Mouse (Mus musculus) ES-Bruce4 (cell line): ENCODE results near the gene Kalrn. TPM values are rescaled to one million over a fixed set of nuclear protein-coding genes. Genes with fewer than 3 reads are reported as not detected.

Source experiments
- H3K27ac ChIP-seq: 2 replicates; pipeline ENCODE4 v1.5.1; 2012; ENCODE audit warnings: low read length, inconsistent platforms; ENCODE audit not compliant: insufficient read depth
- H3K27me3 ChIP-seq: 2 replicates; pipeline ENCODE4 v1.6.1; 2012; ENCODE audit warnings: mild to moderate bottlenecking, low read length, inconsistent platforms; ENCODE audit not compliant: control insufficient read depth, poor library complexity, insufficient read depth, severe bottlenecking
- H3K36me3 ChIP-seq: 2 replicates; pipeline ENCODE4 v1.6.1; 2012; ENCODE audit warnings: inconsistent platforms, mild to moderate bottlenecking, low read length, moderate library complexity; ENCODE audit not compliant: control insufficient read depth, poor library complexity, insufficient read depth, severe bottlenecking
- H3K4me1 ChIP-seq: one replicate; pipeline ENCODE4 v1.8.1; 2011; ENCODE audit warnings: low read length; ENCODE audit not compliant: control insufficient read depth, insufficient read depth
- H3K4me3 ChIP-seq: 2 replicates; pipeline ENCODE4 v1.5.1; 2011; ENCODE audit warnings: low read depth, mild to moderate bottlenecking, low read length
- H3K9ac ChIP-seq: 2 replicates; pipeline ENCODE4 v1.6.1; 2012; ENCODE audit warnings: low read depth, mild to moderate bottlenecking, inconsistent platforms; ENCODE audit not compliant: poor library complexity, severe bottlenecking
- H3K9me3 ChIP-seq: replicated peaks from 2 replicates; pipeline ENCODE4 v1.6.1; 2012; ENCODE audit warnings: mild to moderate bottlenecking, low read length, inconsistent platforms; ENCODE audit not compliant: control insufficient read depth, poor library complexity, insufficient read depth, severe bottlenecking
- CTCF ChIP-seq: IDR thresholded peaks from one replicate; pipeline ENCODE4 v1.8.1; 2011; ENCODE audit warnings: low read depth, low read length
- EP300 ChIP-seq: IDR thresholded peaks from 2 replicates; pipeline ENCODE4 v1.6.1; 2011; ENCODE audit warnings: low read depth, low read length; ENCODE audit not compliant: insufficient read depth
- POLR2A ChIP-seq: IDR thresholded peaks from one replicate; pipeline ENCODE4 v1.8.1; 2011; ENCODE audit warnings: low read length; ENCODE audit not compliant: insufficient read depth
- polyA plus RNA-seq: library from polyadenylated mRNA; stranded (reverse); fragments of >200 nt; gene quantifications from 2 replicates; pipeline ENCODE4 v1.2.4, GENCODE M21; 2011; ENCODE audit warnings: low read depth; ENCODE audit not compliant: missing spikeins, insufficient read depth, insufficient read length

The Kalrn gene
- polyA plus RNA-seq, 1 experiment: 8.2 TPM

DNA sequence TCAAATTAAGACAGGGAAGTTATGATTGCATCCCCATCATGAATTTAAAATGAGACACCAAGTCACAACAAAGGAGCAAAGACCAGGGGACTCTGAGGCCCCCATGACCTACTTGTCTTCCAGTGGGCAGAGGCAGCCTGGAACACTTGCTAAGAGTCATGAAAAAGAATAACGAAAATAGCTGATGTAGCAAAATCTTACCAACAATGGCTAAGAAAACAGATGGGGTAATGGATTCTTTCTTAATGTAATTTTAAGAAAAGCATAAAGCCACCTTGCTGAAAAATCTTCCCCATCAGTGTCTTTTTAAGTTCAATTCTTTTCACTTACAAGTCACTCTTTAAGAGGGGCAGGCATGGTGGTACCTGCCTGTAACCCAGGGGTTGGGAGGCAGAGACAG, 89.1 kb downstream of the Kalrn start:
- TF ChIP-seq POLR2A (no peak), CTCF (no peak), EP300 (no peak)
- Histone ChIP-seq H3K9me3 (no peaks in the 10 kb centered on the region), H3K27ac (no peak overlapping the region), H3K36me3 (no peaks in the 10 kb centered on the region), H3K4me1 (no peaks in the 10 kb centered on the region), H3K27me3 (no peaks in the 10 kb centered on the region), H3K9ac (no peak overlapping the region), H3K4me3 (no peak overlapping the region)

DNA sequence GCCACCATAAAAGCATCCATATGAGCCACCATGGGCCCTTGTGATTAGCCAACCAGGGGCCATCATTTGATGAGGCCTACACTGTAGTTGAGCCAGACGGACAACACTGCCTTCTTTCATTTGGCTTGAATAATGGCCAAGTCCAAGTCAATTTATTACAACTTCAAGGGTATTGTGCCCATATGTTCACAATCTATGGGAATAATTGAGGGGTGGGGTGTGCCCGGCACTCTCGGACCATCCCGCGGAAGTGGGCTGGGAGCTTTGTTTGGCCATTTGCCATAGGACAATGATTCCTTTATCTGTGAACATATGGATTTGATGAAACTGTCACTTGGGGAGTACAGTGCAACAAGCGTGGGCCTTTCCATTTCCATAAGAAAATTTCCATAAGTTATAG, 89.6 kb downstream of the Kalrn start:
- Histone ChIP-seq H3K4me1 (no peaks in the 10 kb centered on the region), H3K9ac (no peak overlapping the region), H3K36me3 (no peaks in the 10 kb centered on the region), H3K27me3 (no peaks in the 10 kb centered on the region), H3K9me3 (no peaks in the 10 kb centered on the region), H3K27ac (no peak overlapping the region), H3K4me3 (no peak overlapping the region)
- no peak for TF ChIP-seq EP300
- TF ChIP-seq POLR2A: no peak
- no peak for TF ChIP-seq CTCF

DNA sequence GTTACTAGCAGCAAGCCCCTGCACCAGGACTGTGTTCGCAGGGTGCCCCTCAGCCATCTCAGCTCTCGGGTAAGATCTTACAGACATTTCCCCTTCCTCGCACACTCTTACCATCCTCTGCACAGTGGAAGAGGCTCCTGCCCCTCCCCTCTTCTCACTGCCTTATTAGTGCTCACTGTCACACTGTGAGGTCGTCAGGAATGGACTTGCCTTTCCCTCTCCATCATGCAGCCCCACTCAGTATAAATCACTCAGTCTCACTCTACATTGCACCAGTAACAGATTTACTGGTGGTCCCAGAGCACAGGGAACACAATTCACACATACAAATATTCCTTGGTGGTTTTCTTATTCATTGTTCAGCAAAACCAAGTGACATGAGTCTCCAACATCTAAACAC, 98.6 kb downstream of the Kalrn start:
- TF ChIP-seq POLR2A (no peak), CTCF (no peak), EP300 (no peak)
- Histone ChIP-seq H3K27ac (no peak overlapping the region), H3K9me3 (no peaks in the 10 kb centered on the region), H3K36me3 (no peaks in the 10 kb centered on the region), H3K4me1 (no peaks in the 10 kb centered on the region), H3K27me3 (no peaks in the 10 kb centered on the region; the same call in 1 of the 2 replicates), H3K4me3 (no peak overlapping the region), H3K9ac (no peak overlapping the region)

DNA sequence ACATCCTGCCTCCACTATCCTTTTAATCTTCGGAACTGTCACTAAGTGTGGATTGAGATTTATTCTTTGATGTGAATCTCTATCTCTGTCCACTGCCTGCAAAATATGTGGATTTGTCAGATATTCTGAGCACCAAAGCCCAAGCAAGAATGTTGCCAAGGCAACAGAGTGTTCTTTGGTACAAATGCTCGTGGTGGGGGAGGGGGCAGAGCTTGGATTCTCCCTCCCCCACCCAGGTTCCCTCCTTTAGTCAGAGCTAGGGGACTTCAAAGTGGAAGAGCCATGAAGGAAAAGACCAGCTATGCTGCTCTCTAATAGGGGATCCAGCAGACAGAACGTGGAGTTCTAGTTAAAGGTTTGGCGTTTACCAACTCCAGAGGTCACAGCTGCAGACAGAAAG, 99.4 kb downstream of the Kalrn start:
- H3K9ac ChIP-seq: no peak overlapping the region
- TF ChIP-seq CTCF (no peak), POLR2A (no peak), EP300 (no peak)
- no peaks in the 10 kb centered on the region for H3K36me3 ChIP-seq
- H3K9me3 ChIP-seq: no peaks in the 10 kb centered on the region
- no peak overlapping the region for H3K27ac ChIP-seq
- H3K4me1 ChIP-seq: no peaks in the 10 kb centered on the region
- H3K4me3 ChIP-seq: no peak overlapping the region
- H3K27me3 ChIP-seq: no peaks in the 10 kb centered on the region; the same call in 1 of the 2 replicates

- no peak overlapping the region for H3K27ac ChIP-seq
- TF ChIP-seq CTCF: no peak
- no peak for TF ChIP-seq EP300
- TF ChIP-seq POLR2A: no peak
- H3K36me3 ChIP-seq: no peaks in the 10 kb centered on the region
- no peaks in the 10 kb centered on the region for H3K4me1 ChIP-seq
- no peak overlapping the region for H3K4me3 ChIP-seq
- H3K27me3 ChIP-seq: no peaks in the 10 kb centered on the region; the same call in 1 of the 2 replicates
- H3K9ac ChIP-seq: no peak overlapping the region
- no peaks in the 10 kb centered on the region for H3K9me3 ChIP-seq
These were observed 101.9 kb downstream of the Kalrn start for GRCm38 (mm10) chr16:34471441-34471840.

DNA sequence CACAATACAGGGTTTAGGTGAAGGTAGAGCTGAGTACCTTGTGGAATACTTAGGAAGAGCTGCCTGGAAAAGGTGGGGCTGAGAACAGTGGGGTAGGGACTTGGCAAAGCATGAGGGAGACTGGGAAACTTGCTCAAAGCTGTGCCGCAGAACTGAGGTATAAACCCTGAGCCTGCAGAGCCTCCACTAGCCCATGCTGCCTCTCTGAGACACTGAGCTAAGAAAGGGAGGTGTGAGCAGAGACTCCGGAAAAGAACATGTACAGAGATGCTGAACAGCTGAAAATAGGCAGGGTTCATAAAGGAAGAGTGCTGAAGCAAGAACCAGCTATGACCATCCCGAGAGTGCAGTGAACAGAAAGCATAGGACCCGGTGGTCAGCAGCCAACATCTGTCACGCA, 103.0 kb downstream of the Kalrn start:
- Histone ChIP-seq H3K27me3 (no peaks in the 10 kb centered on the region), H3K27ac (no peak overlapping the region), H3K9ac (no peak overlapping the region), H3K4me1 (no peaks in the 10 kb centered on the region), H3K36me3 (no peaks in the 10 kb centered on the region), H3K4me3 (no peak overlapping the region), H3K9me3 (no peaks in the 10 kb centered on the region)
- TF ChIP-seq CTCF (no peak), EP300 (no peak), POLR2A (no peak)
